Mouse (Mus musculus) midbrain, postnatal 0 days (tissue): ENCODE results near the gene Cd180. TPM values are rescaled to one million over a fixed set of nuclear protein-coding genes. Genes with fewer than 3 reads are reported as not detected.

Experiments used
- ATAC-seq: fragments of 200-750 bp; cut with Nextera tagmentation; 2 replicates; pipeline ENCODE4 v1.8.0; 2017; ENCODE audit warnings: moderate number of reproducible peaks, mild to moderate bottlenecking, moderate TSS enrichment, moderate library complexity; ENCODE audit not compliant: low FRiP score
- DNase-seq: peaks from one replicate; pipeline ENCODE4 v3.0.0-alpha.2; 2015; ENCODE audit warnings: low spot score
- H3K27ac ChIP-seq: fragments of 300-500 bp; sonication (generic); 2 replicates; pipeline ENCODE4 v1.5.1; 2014; ENCODE audit warnings: low read depth, mild to moderate bottlenecking, low read length, mixed read lengths
- H3K27me3 ChIP-seq: fragments of 300-500 bp; sonication (generic); 2 replicates; pipeline ENCODE4 v1.6.1; 2014; ENCODE audit warnings: low read length, control low read depth, mixed read lengths; ENCODE audit not compliant: insufficient read depth
- H3K36me3 ChIP-seq: fragments of 300-500 bp; sonication (generic); 2 replicates; pipeline ENCODE4 v1.6.1; 2014; ENCODE audit warnings: low read length, control low read depth, mixed read lengths; ENCODE audit not compliant: insufficient read depth
- H3K4me1 ChIP-seq: fragments of 300-500 bp; sonication (generic); 2 replicates; pipeline ENCODE4 v1.6.1; 2014; ENCODE audit warnings: mild to moderate bottlenecking, control low read depth, antibody characterized with exemption, low read length, mixed read lengths; ENCODE audit not compliant: insufficient read depth
- H3K4me2 ChIP-seq: fragments of 300-500 bp; sonication (generic); 2 replicates; pipeline ENCODE4 v1.6.1; 2014; ENCODE audit warnings: low read depth, mild to moderate bottlenecking, low read length, mixed read lengths; ENCODE audit not compliant: poor library complexity, severe bottlenecking
- H3K4me3 ChIP-seq: fragments of 300-500 bp; sonication (generic); 2 replicates; pipeline ENCODE4 v1.5.1; 2014; ENCODE audit warnings: low read depth, mild to moderate bottlenecking, low read length, moderate library complexity
- H3K9ac ChIP-seq: fragments of 300-500 bp; sonication (generic); replicated peaks from 2 replicates; pipeline ENCODE4 v1.6.1; 2014; ENCODE audit warnings: mild to moderate bottlenecking, low read length, moderate library complexity, mixed read lengths; ENCODE audit not compliant: poor library complexity, severe bottlenecking
- H3K9me3 ChIP-seq: fragments of 300-500 bp; sonication (generic); 2 replicates; pipeline ENCODE4 v1.6.1; 2016; ENCODE audit warnings: low read length, control low read depth
- CTCF ChIP-seq: IDR thresholded peaks from 2 replicates; pipeline ENCODE4 v1.5.1; 2016; ENCODE audit warnings: antibody characterized with exemption, mild to moderate bottlenecking
- WGBS: fragments of 180-500 bp; shearing (Covaris S2); extraction: QIAGEN DNeasy Blood & Tissue Kit; methylation state at CpG from one replicate; pipeline ENCODE4 v1.1.7; 2014; 5-methylcytosine and 5-hydroxymethylcytosine counted together
- polyA plus RNA-seq: library from polyadenylated mRNA; unstranded; fragments of >200 nt; fragmentation: Nextera tagmentation; extraction: Ambion mirVana; gene quantifications from 2 replicates; pipeline ENCODE4 v1.2.1, GENCODE M21; 2015
- total RNA-seq: library from RNA; depleted of rRNA; stranded (reverse); fragments of >200 nt; gene quantifications from 2 replicates; pipeline ENCODE4 v1.2.3, GENCODE M21; 2014; rRNA removed

The Cd180 gene
- total RNA-seq (1.3 and 3.2 TPM in 2 replicates), polyA plus RNA-seq (0.58 and 0.60 TPM in 2 replicates)

- no peak within 1 kb of the TSS for H3K4me3 ChIP-seq
- TF ChIP-seq CTCF: no peak
- H3K36me3 ChIP-seq: no peaks in the 10 kb centered on the region
- H3K27ac ChIP-seq: no peak within 1 kb of the TSS
- H3K4me1 ChIP-seq: 0 out of 2 replicates have a peak, but pooled peaks cover under 1% of the 10 kb centered on the region
- H3K9me3 ChIP-seq: no peaks in the 10 kb centered on the region
- DNase-seq (peak; percentile 62), ATAC-seq (no peak)
- no peak within 1 kb of the TSS for H3K9ac ChIP-seq
- H3K4me2 ChIP-seq: no peak within 1 kb of the TSS
- no peaks in the 10 kb centered on the region for H3K27me3 ChIP-seq
- WGBS: 75% methylated on average over 8 of the region's 8 CpGs
These were observed at the start of gene Cd180 for GRCm38 (mm10) chr13:102693341-102693801. Cd180 (plus strand) TSS chr13:102693558.

GRCm38 (mm10) chr13:102644344-102644743 is 49.0 kb upstream of the Cd180 start:
- Histone ChIP-seq H3K27ac (no peak overlapping the region), H3K27me3 (no peaks in the 10 kb centered on the region), H3K4me2 (peak overlapping the region; percentile 21; the same call in 1 of the 2 replicates), H3K4me3 (no peak overlapping the region), H3K9me3 (no peaks in the 10 kb centered on the region), H3K4me1 (peaks cover 6% of the 10 kb centered on the region; the same call in 1 of the 2 replicates), H3K9ac (no peak overlapping the region), H3K36me3 (no peaks in the 10 kb centered on the region)
- WGBS: 38% methylated on average over 8 of the region's 8 CpGs
- ATAC-seq (no peak), DNase-seq (no peak)
- no peak for TF ChIP-seq CTCF

GRCm38 (mm10) chr13:102644789-102645551 is 48.4 kb upstream of the Cd180 start:
- 13% methylated on average over 17 of the region's 17 CpGs for WGBS
- H3K4me3 ChIP-seq: no peak overlapping the region
- H3K4me2 ChIP-seq: peak overlapping the region; percentile 21; the same call in 1 of the 2 replicates
- no peaks in the 10 kb centered on the region for H3K9me3 ChIP-seq
- TF ChIP-seq CTCF: peak; percentile 92
- peak; percentile 92 for DNase-seq
- peaks cover 6% of the 10 kb centered on the region; the same call in 1 of the 2 replicates for H3K4me1 ChIP-seq
- ATAC-seq: peak; percentile 80
- no peak overlapping the region for H3K27ac ChIP-seq
- no peaks in the 10 kb centered on the region for H3K36me3 ChIP-seq
- no peaks in the 10 kb centered on the region for H3K27me3 ChIP-seq
- no peak overlapping the region for H3K9ac ChIP-seq

GRCm38 (mm10) chr13:102646271-102646771 is 47.0 kb upstream of the Cd180 start:
- TF ChIP-seq CTCF: no peak
- 70% methylated on average over 10 of the region's 10 CpGs for WGBS
- Histone ChIP-seq H3K9me3 (no peaks in the 10 kb centered on the region), H3K4me2 (no peak overlapping the region), H3K27ac (no peak overlapping the region), H3K36me3 (no peaks in the 10 kb centered on the region), H3K4me3 (no peak overlapping the region), H3K4me1 (peaks cover 6% of the 10 kb centered on the region; the same call in 1 of the 2 replicates), H3K9ac (no peak overlapping the region), H3K27me3 (no peaks in the 10 kb centered on the region)
- no peak for DNase-seq
- no peak for ATAC-seq

- Histone ChIP-seq H3K9me3 (no peaks in the 10 kb centered on the region), H3K36me3 (no peaks in the 10 kb centered on the region), H3K4me1 (peaks cover 6% of the 10 kb centered on the region; the same call in 1 of the 2 replicates), H3K9ac (no peak overlapping the region), H3K4me3 (no peak overlapping the region), H3K27ac (no peak overlapping the region), H3K27me3 (no peaks in the 10 kb centered on the region), H3K4me2 (no peak overlapping the region)
- ATAC-seq (no peak), DNase-seq (no peak)
- TF ChIP-seq CTCF: no peak
- 88% methylated on average over 4 of the region's 4 CpGs for WGBS
These were observed 45.8 kb upstream of the Cd180 start for GRCm38 (mm10) chr13:102647511-102647910.
